ENCODE assay signal across 25 mouse cellular contexts in genomic region chr10:5236171-5236570, GRCm38 (mm10).
DNase-seq lines count a peak whose midpoint lies in the region; ATAC-seq and TF ChIP-seq lines count a peak whose summit lies in the region.
"Had no signal": no experiment of that assay in that cellular context is flagged by ENCODE, and none has a peak within 500 bp of the region (broad histone marks: within the 10 kb centered on the region; RNA-seq: fewer than 3 reads in every experiment).

No protein-coding gene starts in this region.

- H3K4me3 ChIP-seq in hindbrain, embryonic 11.5 days (ENCODE audit: low read depth, low read length): no peak overlapping the region
- no peak overlapping the region for H3K4me3 ChIP-seq in hindbrain, embryonic 16.5 days (ENCODE audit: low read length)
- H3K4me3 ChIP-seq in kidney, postnatal 0 days (replicated peaks; ENCODE audit: low read depth, low read length): no peak overlapping the region
- H3K4me3 ChIP-seq: forebrain, embryonic 13.5 days; hindbrain, embryonic 10.5 days; limb, embryonic 12.5 days; liver, embryonic 15.5 days; midbrain, embryonic 10.5 days; midbrain, embryonic 15.5 days; neural tube, embryonic 15.5 days; stomach, embryonic 15.5 days had no signal

- WGBS in hindbrain, embryonic 11.5 days: 73% methylated on average over 3 of the region's 3 CpGs
- 76% methylated on average over 3 of the region's 3 CpGs for WGBS in hindbrain, embryonic 16.5 days
- WGBS in kidney, postnatal 0 days: 60% methylated on average over 3 of the region's 3 CpGs

- H3K27me3 ChIP-seq in hindbrain, embryonic 11.5 days (ENCODE audit: control insufficient read depth, insufficient read depth, low read length): no peaks in the 10 kb centered on the region
- H3K27me3 ChIP-seq in hindbrain, embryonic 16.5 days (replicated peaks; ENCODE audit: control insufficient read depth, insufficient read depth, low read length): no peaks in the 10 kb centered on the region
- no peaks in the 10 kb centered on the region for H3K27me3 ChIP-seq in kidney, postnatal 0 days (ENCODE audit: insufficient read depth, low read length)
- H3K27me3 ChIP-seq: forebrain, embryonic 13.5 days; limb, embryonic 12.5 days; liver, embryonic 15.5 days; midbrain, embryonic 15.5 days; neural tube, embryonic 15.5 days; stomach, embryonic 15.5 days had no signal

- H3K9ac ChIP-seq in hindbrain, embryonic 11.5 days (ENCODE audit: low read depth, low read length): no peak overlapping the region
- no peak overlapping the region for H3K9ac ChIP-seq in hindbrain, embryonic 16.5 days (ENCODE audit: low read depth, low read length)
- no peak overlapping the region for H3K9ac ChIP-seq in kidney, postnatal 0 days (ENCODE audit: low read depth, low read length)
- H3K9ac ChIP-seq: forebrain, embryonic 13.5 days; limb, embryonic 12.5 days; liver, embryonic 15.5 days; lung, embryonic 14.5 days; midbrain, embryonic 15.5 days; neural tube, embryonic 15.5 days; stomach, embryonic 15.5 days had no signal

- no peak overlapping the region for H3K27ac ChIP-seq in hindbrain, embryonic 11.5 days (ENCODE audit: low read depth, low read length)
- H3K27ac ChIP-seq in hindbrain, embryonic 16.5 days (ENCODE audit: low read depth, low read length): no peak overlapping the region
- H3K27ac ChIP-seq in kidney, postnatal 0 days: no peak overlapping the region
- H3K27ac ChIP-seq: forebrain, embryonic 13.5 days; hindbrain, embryonic 10.5 days; hindbrain, postnatal 0 days; liver, embryonic 15.5 days; midbrain, embryonic 10.5 days; midbrain, embryonic 15.5 days; neural tube, embryonic 15.5 days; stomach, embryonic 15.5 days had no signal

- no peak overlapping the region for H3K4me2 ChIP-seq in hindbrain, embryonic 11.5 days (replicated peaks; ENCODE audit: low read depth, low read length)
- H3K4me2 ChIP-seq in hindbrain, embryonic 16.5 days (ENCODE audit: low read length): no peak overlapping the region
- H3K4me2 ChIP-seq in kidney, postnatal 0 days (ENCODE audit: low read length): no peak overlapping the region
- H3K4me2 ChIP-seq: forebrain, embryonic 13.5 days; limb, embryonic 12.5 days; liver, embryonic 15.5 days; lung, embryonic 14.5 days; midbrain, embryonic 15.5 days; neural tube, embryonic 15.5 days; stomach, embryonic 15.5 days had no signal

- 0 out of 2 replicates have a peak, but pooled peaks have one; percentile 60 for ATAC-seq in hindbrain, embryonic 11.5 days (ENCODE audit: low FRiP score)
- no peak for ATAC-seq in hindbrain, embryonic 16.5 days
- ATAC-seq in kidney, postnatal 0 days (replicated peaks; ENCODE audit: low FRiP score, low read depth): peak; percentile 54; the same call in 1 of the 2 replicates
- ATAC-seq: CD4-positive, CD25-positive, alpha-beta regulatory T cell, adult 4 months; forebrain, embryonic 13.5 days; hindbrain, postnatal 0 days; intestine, embryonic 16.5 days; midbrain, embryonic 15.5 days had no signal

- no peaks in the 10 kb centered on the region for H3K9me3 ChIP-seq in hindbrain, embryonic 11.5 days (ENCODE audit: control insufficient read depth, low read length)
- no peaks in the 10 kb centered on the region for H3K9me3 ChIP-seq in hindbrain, embryonic 16.5 days (ENCODE audit: control insufficient read depth, low read length)
- no peaks in the 10 kb centered on the region for H3K9me3 ChIP-seq in kidney, postnatal 0 days (replicated peaks; ENCODE audit: low read length)
- H3K9me3 ChIP-seq: forebrain, embryonic 13.5 days; hindbrain, embryonic 10.5 days; limb, embryonic 12.5 days; liver, embryonic 15.5 days; midbrain, embryonic 10.5 days; midbrain, embryonic 15.5 days; neural tube, embryonic 15.5 days; stomach, embryonic 15.5 days had no signal

- H3K4me1 ChIP-seq in hindbrain, embryonic 11.5 days (replicated peaks; ENCODE audit: control insufficient read depth, insufficient read depth, low read length): no peaks in the 10 kb centered on the region
- no peaks in the 10 kb centered on the region for H3K4me1 ChIP-seq in hindbrain, embryonic 16.5 days (ENCODE audit: control insufficient read depth, insufficient read depth, low read depth, low read length)
- H3K4me1 ChIP-seq in kidney, postnatal 0 days (replicated peaks; ENCODE audit: insufficient read depth, low read length): 0 out of 2 replicates have a peak, but pooled peaks cover 9% of the 10 kb centered on the region
- H3K4me1 ChIP-seq: liver, embryonic 15.5 days; midbrain, embryonic 10.5 days; midbrain, embryonic 15.5 days; neural tube, embryonic 15.5 days; stomach, embryonic 15.5 days had no signal

- TF ChIP-seq CTCF in kidney, postnatal 0 days (IDR thresholded peaks at IDR 0.05; ENCODE audit: low read depth): no peak

- no peaks in the 10 kb centered on the region for H3K36me3 ChIP-seq in hindbrain, embryonic 11.5 days (ENCODE audit: control insufficient read depth, insufficient read depth, low read length)
- H3K36me3 ChIP-seq in hindbrain, embryonic 16.5 days (ENCODE audit: control insufficient read depth, insufficient read depth, low read length): no peaks in the 10 kb centered on the region; the same call in 1 of the 2 replicates
- no peaks in the 10 kb centered on the region for H3K36me3 ChIP-seq in kidney, postnatal 0 days (ENCODE audit: insufficient read depth, low read length)
- H3K36me3 ChIP-seq: hindbrain, embryonic 10.5 days; liver, embryonic 15.5 days; midbrain, embryonic 10.5 days; midbrain, embryonic 15.5 days; stomach, embryonic 15.5 days had no signal

- no peak for DNase-seq in hindbrain, embryonic 11.5 days (ENCODE audit: low spot score)
- peak; percentile 42 to 56 for DNase-seq in kidney, adult 8-10 months
- DNase-seq in kidney, postnatal 0 days (ENCODE audit: low spot score): no peak
- peak; percentile 48 for DNase-seq in skeletal muscle tissue, adult 2 months (ENCODE audit: low read depth, low spot score)
- no peak for DNase-seq in right cerebral cortex, postnatal 4 days
- no peak for DNase-seq in cerebellum, postnatal 14 days
- DNase-seq in urinary bladder, postnatal 10 days (ENCODE audit: low spot score): no peak
- DNase-seq: adrenal gland, postnatal 10 days; cerebellum, adult 8-10 months; cerebellum, postnatal 36 days; heart, postnatal 14 days; lung, embryonic 14.5 days; thymus, postnatal 25 days had no signal

Comparison
In these comparisons a context has a peak if more than half of its experiments do, and no peak if none do; other contexts are left out.
1. DNase-seq: peak in kidney, adult 8-10 months (2 of 2) and skeletal muscle tissue, adult 2 months (single experiment); none in hindbrain, embryonic 11.5 days (single experiment), kidney, postnatal 0 days (single experiment), right cerebral cortex, postnatal 4 days (single experiment), cerebellum, postnatal 14 days (0 of 2) and urinary bladder, postnatal 10 days (single experiment).